Mouse (Mus musculus) neural tube, embryonic 12.5 days (tissue): ENCODE measurements around the gene Mpp3. TPM values are rescaled to one million over a fixed set of nuclear protein-coding genes. Genes with fewer than 3 reads are reported as not detected.

ENCODE experiments used
- ATAC-seq: fragments of 200-750 bp; cut with Nextera tagmentation; 2 replicates; pipeline ENCODE4 v1.8.0; 2017; ENCODE audit warnings: low read depth, mild to moderate bottlenecking, moderate TSS enrichment, moderate library complexity; ENCODE audit not compliant: low FRiP score
- H3K27ac ChIP-seq: fragments of 300-500 bp; sonication (generic); 2 replicates; pipeline ENCODE4 v1.5.1; 2016
- H3K27me3 ChIP-seq: fragments of 300-500 bp; sonication (generic); replicated peaks from 2 replicates; pipeline ENCODE4 v1.6.1; 2016; ENCODE audit warnings: mild to moderate bottlenecking
- H3K36me3 ChIP-seq: fragments of 300-500 bp; sonication (generic); 2 replicates; pipeline ENCODE4 v1.6.1; 2016; ENCODE audit warnings: mild to moderate bottlenecking
- H3K4me1 ChIP-seq: fragments of 300-500 bp; sonication (generic); 2 replicates; pipeline ENCODE4 v1.6.1; 2016
- H3K4me2 ChIP-seq: fragments of 300-500 bp; sonication (generic); replicated peaks from 2 replicates; pipeline ENCODE4 v1.6.1; 2016; ENCODE audit warnings: mild to moderate bottlenecking
- H3K4me3 ChIP-seq: fragments of 300-500 bp; sonication (generic); 2 replicates; pipeline ENCODE4 v1.5.1; 2016
- H3K9ac ChIP-seq: fragments of 300-500 bp; sonication (generic); 2 replicates; pipeline ENCODE4 v1.6.1; 2016; ENCODE audit warnings: mild to moderate bottlenecking
- H3K9me3 ChIP-seq: fragments of 300-500 bp; sonication (generic); 2 replicates; pipeline ENCODE4 v1.6.1; 2016; ENCODE audit warnings: mild to moderate bottlenecking
- WGBS: fragments of 180-500 bp; shearing (Covaris S2); methylation state at CpG from one replicate; pipeline ENCODE4 v1.1.7; 2016; 5-methylcytosine and 5-hydroxymethylcytosine counted together
- polyA plus RNA-seq: library from polyadenylated mRNA; unstranded; fragments of >200 nt; fragmentation: Nextera tagmentation; extraction: Ambion mirVana; gene quantifications from 2 replicates; pipeline ENCODE4 v1.2.1, GENCODE M21; 2016

Gene Mpp3
- polyA plus RNA-seq, 1 experiment from 2014 or later: 45.2 TPM

DNA sequence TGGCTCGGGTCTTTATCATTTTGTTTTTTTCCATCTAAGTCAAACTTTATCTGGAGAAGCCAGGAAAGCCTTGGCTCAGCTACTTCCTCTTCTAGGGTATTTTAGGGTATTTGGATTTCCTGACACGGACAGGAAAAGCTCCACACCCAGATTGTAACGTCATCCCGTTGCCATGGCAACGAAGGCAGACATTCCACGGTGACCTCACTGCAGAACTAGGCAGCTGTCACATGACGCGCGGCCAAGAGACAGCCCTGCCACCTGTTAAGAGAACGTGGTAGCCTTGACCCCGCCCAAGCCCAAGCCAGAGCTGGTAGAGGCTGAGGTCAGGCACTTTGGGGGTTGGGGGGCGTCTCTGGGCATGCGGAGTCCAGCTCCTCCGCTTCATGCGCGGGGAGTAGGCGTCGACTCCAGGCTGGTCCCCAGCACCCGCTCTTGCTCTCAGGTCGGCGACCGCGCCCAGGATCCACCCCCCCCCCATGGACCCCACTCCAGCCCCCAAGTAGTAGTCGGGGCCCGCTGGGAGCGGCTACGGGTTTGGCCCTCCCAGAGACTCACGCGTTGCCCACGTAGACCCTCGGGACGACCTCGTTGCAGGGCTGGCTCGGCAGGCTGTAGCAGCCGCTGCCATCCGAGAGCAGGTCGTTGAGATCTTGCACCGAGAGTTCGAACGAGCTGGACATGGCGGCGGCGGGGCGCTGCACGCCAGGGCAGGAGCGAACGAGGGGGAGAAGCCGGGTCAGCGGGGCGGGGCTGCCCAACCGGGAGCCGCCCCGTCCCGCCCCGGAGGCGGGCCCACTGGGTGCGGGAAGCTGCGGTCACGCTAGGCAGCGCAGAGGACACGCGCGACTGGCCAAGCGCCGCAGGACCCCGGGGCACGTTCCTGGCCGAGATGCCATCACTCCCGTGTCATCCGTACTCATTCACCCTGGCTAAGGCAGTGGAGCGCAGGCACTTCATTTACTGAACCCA lies 43.9 kb downstream of the Mpp3 start, which contains the start of gene Cfap97d1:
TSS of gene Cfap97d1 (plus strand) at position 226 of the 972 bp plus-strand sequence.
- H3K9me3 ChIP-seq: no peaks in the 10 kb centered on the region
- H3K4me2 ChIP-seq: peak within 1 kb of the TSS; percentile 99
- H3K36me3 ChIP-seq: no peaks in the 10 kb centered on the region
- no peaks in the 10 kb centered on the region for H3K27me3 ChIP-seq
- H3K27ac ChIP-seq: no peak within 1 kb of the TSS
- H3K9ac ChIP-seq: peak within 1 kb of the TSS; percentile 69
- peaks cover 12% of the 10 kb centered on the region for H3K4me1 ChIP-seq
- H3K4me3 ChIP-seq: peak within 1 kb of the TSS; percentile 52
- WGBS: 1% methylated on average over 71 of the region's 71 CpGs
- peak; percentile 73 for ATAC-seq

DNA sequence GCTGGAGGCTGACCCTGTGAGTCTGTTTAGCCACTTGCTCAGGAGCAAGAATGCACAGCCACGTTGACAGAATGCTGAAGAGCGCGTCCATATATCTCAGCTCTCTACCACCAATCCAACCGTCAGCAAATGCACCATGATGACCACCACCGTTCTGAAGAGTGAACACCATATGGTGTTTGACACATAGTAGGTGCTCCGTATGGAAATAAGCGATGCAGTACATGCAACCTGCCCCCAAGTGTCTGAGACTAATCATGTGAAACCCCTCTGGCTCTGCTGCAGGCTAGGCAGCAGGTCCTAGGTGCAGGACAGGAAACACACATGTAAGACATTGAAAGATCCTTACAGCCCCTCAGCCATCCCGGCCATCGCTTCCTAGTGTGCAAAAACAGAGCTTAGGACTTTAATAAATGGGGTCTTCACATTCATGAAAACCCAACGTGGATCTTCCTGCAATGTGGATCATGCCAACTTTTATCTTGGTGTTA lies 44.8 kb downstream of the Mpp3 start:
- H3K9me3 ChIP-seq: no peaks in the 10 kb centered on the region
- H3K27ac ChIP-seq: no peak overlapping the region
- no peak overlapping the region for H3K4me3 ChIP-seq
- ATAC-seq: no peak
- H3K27me3 ChIP-seq: no peaks in the 10 kb centered on the region
- no peaks in the 10 kb centered on the region for H3K36me3 ChIP-seq
- peak overlapping the region; percentile 99 for H3K4me2 ChIP-seq
- no peak overlapping the region for H3K9ac ChIP-seq
- 77% methylated on average over 10 of the region's 10 CpGs for WGBS
- peaks cover 12% of the 10 kb centered on the region for H3K4me1 ChIP-seq

DNA sequence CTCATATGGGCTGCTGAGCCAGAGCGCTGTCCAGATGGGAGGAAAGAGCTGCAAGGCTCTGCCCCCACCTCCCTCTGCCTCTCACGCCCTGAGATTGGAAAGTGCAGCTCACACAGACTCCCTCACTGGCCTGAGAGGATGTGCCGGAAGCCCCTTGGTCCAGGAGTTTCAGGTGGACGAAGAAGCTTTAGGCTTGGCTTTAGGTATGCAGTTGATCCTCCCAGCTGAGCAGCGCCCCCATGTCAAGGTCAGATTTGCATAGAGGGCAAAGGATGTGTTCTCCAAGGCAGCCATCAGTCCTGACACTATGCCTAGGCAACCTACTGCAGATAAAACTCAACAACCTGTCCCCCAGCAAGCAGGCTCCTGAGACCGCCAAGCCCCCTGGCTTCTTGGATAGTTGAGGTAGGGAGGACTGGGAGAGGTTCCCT lies 45.3 kb downstream of the Mpp3 start:
- Histone ChIP-seq H3K4me3 (no peak overlapping the region), H3K27ac (no peak overlapping the region), H3K4me2 (peak overlapping the region; percentile 99), H3K36me3 (no peaks in the 10 kb centered on the region), H3K9ac (peak overlapping the region; percentile 3; the same call in 1 of the 2 replicates), H3K9me3 (no peaks in the 10 kb centered on the region), H3K27me3 (no peaks in the 10 kb centered on the region), H3K4me1 (peaks cover 14% of the 10 kb centered on the region)
- ATAC-seq: no peak
- 70% methylated on average over 6 of the region's 6 CpGs for WGBS

DNA sequence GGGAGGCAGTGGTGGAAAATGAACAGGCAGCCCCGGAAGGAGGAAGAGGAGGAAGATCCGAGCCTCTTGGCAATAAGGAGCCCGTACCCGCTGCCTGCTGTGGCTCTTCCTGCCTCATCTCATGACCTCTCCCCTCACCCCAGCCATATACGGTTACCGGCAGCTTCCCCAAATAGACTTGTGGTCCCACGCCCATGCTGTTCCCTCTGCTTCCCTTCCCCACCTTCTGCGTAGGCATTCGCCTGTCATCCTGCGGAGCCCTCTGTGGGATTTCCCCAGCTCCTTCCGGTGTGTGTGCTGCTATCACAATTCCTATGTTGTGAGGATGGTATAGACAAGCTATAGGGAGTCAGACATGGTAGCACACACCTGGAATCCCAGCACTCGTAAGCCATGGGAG lies 46.4 kb downstream of the Mpp3 start:
- no peaks in the 10 kb centered on the region for H3K36me3 ChIP-seq
- no peaks in the 10 kb centered on the region for H3K9me3 ChIP-seq
- no peak overlapping the region for H3K27ac ChIP-seq
- no peaks in the 10 kb centered on the region for H3K27me3 ChIP-seq
- H3K9ac ChIP-seq: no peak overlapping the region
- ATAC-seq: no peak
- H3K4me2 ChIP-seq: no peak overlapping the region
- peaks cover 16% of the 10 kb centered on the region for H3K4me1 ChIP-seq
- WGBS: 82% methylated on average over 12 of the region's 12 CpGs
- no peak overlapping the region for H3K4me3 ChIP-seq

DNA sequence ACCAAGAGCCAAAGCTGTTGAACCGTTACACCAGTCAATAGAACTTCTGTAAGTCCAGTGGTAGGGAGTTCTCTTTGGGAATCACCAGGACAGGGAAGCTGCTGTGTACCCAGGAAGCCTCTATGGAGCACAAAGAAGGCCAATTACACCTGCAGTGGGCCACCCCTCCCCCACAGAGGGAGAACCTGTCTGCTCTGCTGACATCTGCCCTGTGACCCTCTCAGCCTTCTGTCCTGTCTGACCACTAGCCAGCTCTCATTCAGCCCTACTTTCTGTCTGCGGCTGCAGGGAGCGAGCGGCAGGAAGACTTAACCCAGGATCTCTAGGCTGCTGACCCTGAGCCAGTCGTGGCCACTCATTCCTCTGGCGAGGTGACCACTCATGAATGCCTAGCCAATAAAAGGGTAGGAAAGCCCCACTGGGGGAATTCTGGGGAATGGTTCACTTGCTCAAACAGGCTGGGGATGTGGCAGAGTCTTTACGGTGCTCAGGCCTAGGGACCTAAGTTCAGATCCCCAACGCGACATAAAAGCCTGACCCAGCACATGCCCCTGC lies 47.6 kb downstream of the Mpp3 start:
- no peak overlapping the region for H3K4me3 ChIP-seq
- H3K27me3 ChIP-seq: no peaks in the 10 kb centered on the region
- H3K36me3 ChIP-seq: no peaks in the 10 kb centered on the region
- ATAC-seq: no peak
- no peak overlapping the region for H3K4me2 ChIP-seq
- no peaks in the 10 kb centered on the region for H3K9me3 ChIP-seq
- H3K9ac ChIP-seq: no peak overlapping the region
- H3K27ac ChIP-seq: no peak overlapping the region
- H3K4me1 ChIP-seq: peaks cover 16% of the 10 kb centered on the region
- 76% methylated on average over 9 of the region's 9 CpGs for WGBS

DNA sequence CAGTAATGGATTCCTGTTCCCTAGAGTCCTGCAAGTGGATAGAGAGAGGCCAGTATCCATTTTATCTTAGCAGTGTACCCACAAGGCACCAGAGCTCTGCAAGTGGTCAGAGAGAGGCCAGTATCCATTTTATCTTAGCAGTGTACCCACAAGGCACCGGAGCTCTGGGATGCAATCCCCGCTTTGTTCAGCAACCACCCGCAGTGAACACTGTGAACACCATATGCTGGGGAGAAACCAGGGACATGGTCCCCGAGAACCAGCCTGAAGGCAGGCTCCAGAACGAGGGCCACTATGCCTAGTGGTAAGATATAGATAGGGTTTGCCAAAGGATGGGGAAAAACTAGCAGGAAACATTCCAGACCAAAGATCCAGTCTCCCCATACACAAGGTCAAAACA lies 49.1 kb downstream of the Mpp3 start:
- H3K9me3 ChIP-seq: no peaks in the 10 kb centered on the region
- no peak for ATAC-seq
- no peak overlapping the region for H3K4me2 ChIP-seq
- H3K36me3 ChIP-seq: no peaks in the 10 kb centered on the region
- H3K27ac ChIP-seq: no peak overlapping the region
- H3K4me3 ChIP-seq: no peak overlapping the region
- H3K9ac ChIP-seq: no peak overlapping the region
- H3K4me1 ChIP-seq: peaks cover 6% of the 10 kb centered on the region
- no peaks in the 10 kb centered on the region for H3K27me3 ChIP-seq
- WGBS: 88% methylated on average over 5 of the region's 5 CpGs

DNA sequence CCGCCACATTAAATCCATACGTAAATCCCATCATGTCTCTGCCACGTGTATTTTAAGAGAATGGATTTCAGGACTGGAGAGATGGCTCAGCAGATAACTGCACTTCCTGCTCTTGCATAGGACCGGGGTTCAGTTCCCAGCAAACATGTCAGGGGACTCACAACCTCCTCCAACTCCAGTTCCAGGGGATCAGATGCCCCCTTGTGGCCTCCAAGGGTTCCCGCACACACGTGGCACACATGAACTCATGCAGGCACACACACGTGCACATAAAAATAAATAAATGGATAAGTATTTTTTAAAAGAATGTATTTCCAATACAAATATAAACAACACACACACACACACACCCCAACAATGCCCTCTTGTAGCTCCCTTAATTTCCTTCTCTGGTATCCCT lies 51.3 kb downstream of the Mpp3 start:
- Histone ChIP-seq H3K9me3 (no peaks in the 10 kb centered on the region), H3K9ac (no peak overlapping the region), H3K4me2 (no peak overlapping the region), H3K4me3 (no peak overlapping the region), H3K36me3 (no peaks in the 10 kb centered on the region), H3K4me1 (peaks cover 3% of the 10 kb centered on the region; the same call in 1 of the 2 replicates), H3K27ac (no peak overlapping the region), H3K27me3 (no peaks in the 10 kb centered on the region)
- ATAC-seq: no peak
- WGBS: 96% methylated on average over 7 of the region's 7 CpGs

DNA sequence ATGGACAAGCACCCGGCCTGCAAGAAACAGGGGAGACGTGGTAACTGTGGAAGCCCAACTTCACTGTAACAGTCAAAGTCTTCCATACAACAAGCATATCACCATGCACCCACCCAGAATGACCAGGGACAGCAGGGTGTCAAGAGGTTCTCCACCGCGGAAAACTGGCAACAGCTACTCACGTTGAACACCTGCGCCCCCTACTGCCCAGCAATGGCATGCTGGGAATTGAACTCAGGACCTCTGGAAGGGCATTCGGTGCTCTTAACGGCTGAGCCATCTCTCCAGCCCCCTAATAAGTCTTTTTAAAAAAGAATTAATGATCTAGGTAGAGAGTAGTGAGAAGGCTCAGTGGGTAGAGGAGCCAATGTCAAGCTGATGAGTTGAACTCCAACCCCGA lies 53.3 kb downstream of the Mpp3 start:
- Histone ChIP-seq H3K4me3 (no peak overlapping the region), H3K4me2 (no peak overlapping the region), H3K9ac (no peak overlapping the region), H3K36me3 (no peaks in the 10 kb centered on the region), H3K27me3 (no peaks in the 10 kb centered on the region), H3K27ac (no peak overlapping the region), H3K9me3 (no peaks in the 10 kb centered on the region), H3K4me1 (peaks cover 3% of the 10 kb centered on the region; the same call in 1 of the 2 replicates)
- 54% methylated on average over 9 of the region's 9 CpGs for WGBS
- no peak for ATAC-seq

DNA sequence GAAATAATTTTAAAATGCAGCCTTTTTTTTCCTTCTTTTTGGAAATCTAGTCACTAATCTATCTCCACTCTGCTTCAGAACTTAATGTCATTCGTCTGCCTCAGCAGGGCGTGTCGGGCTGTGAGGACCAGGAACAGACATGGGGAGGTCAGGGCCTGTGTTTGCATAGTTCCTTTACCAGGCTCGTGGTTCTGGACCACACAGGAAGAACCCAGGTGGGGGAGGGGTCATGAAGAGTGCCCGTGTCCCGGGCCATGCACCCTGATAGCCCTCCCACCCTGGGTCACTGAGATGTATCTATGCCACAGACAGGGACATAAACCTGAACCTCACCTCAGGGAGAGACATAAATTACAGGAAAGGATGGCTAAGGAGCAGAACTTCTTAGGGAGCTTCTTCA lies 54.1 kb downstream of the Mpp3 start:
- H3K36me3 ChIP-seq: no peaks in the 10 kb centered on the region
- no peak for ATAC-seq
- no peaks in the 10 kb centered on the region for H3K9me3 ChIP-seq
- no peaks in the 10 kb centered on the region for H3K27me3 ChIP-seq
- 49% methylated on average over 6 of the region's 6 CpGs for WGBS
- H3K9ac ChIP-seq: no peak overlapping the region
- no peak overlapping the region for H3K27ac ChIP-seq
- H3K4me2 ChIP-seq: no peak overlapping the region
- no peak overlapping the region for H3K4me3 ChIP-seq
- peaks cover 3% of the 10 kb centered on the region; the same call in 1 of the 2 replicates for H3K4me1 ChIP-seq

DNA sequence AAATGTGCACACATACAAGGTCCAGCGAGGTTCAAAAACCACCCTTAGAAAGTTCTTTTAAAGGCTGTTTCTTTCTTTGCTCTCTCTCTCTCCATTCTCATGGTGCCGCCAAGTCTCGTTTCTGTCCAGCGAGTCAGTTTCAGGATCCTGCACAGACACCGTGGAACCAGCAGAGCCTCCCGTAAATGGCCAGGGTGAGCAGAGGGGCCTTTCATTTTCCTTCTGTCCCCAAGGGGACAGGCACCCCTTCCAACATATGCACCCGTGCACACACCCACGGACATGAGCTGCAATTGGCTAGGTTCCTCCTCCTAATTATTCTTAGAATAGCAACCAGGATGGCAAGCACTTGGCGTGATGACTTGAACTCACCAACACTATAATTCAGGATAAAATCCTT lies 54.8 kb downstream of the Mpp3 start:
- H3K27ac ChIP-seq: no peak overlapping the region
- H3K4me1 ChIP-seq: peaks cover 5% of the 10 kb centered on the region
- WGBS: 76% methylated on average over 9 of the region's 9 CpGs
- H3K27me3 ChIP-seq: no peaks in the 10 kb centered on the region
- no peak overlapping the region for H3K9ac ChIP-seq
- no peak for ATAC-seq
- H3K9me3 ChIP-seq: no peaks in the 10 kb centered on the region
- H3K4me2 ChIP-seq: no peak overlapping the region
- H3K36me3 ChIP-seq: no peaks in the 10 kb centered on the region
- H3K4me3 ChIP-seq: no peak overlapping the region

DNA sequence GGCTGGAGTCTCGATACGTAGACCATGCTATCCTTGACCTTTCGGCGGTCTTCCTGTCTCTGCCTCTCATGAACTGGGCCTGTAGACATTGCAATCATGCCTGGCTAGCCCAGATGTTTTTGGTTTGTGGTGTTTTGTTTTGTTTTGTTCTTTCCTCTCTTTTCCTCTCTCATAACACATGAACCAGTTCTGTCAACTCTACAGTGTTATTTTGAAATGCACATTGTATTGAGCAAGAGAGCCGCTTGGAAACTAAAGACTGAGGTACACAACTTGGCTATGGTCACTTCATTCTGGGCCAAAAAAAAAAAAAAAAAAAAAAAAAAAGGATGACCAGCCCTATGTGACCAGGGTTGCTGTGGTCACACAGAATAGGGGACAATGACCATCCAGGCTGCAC lies 55.6 kb downstream of the Mpp3 start:
- 96% methylated on average over 5 of the region's 5 CpGs for WGBS
- H3K27me3 ChIP-seq: peaks cover 5% of the 10 kb centered on the region; the same call in 1 of the 2 replicates

DNA sequence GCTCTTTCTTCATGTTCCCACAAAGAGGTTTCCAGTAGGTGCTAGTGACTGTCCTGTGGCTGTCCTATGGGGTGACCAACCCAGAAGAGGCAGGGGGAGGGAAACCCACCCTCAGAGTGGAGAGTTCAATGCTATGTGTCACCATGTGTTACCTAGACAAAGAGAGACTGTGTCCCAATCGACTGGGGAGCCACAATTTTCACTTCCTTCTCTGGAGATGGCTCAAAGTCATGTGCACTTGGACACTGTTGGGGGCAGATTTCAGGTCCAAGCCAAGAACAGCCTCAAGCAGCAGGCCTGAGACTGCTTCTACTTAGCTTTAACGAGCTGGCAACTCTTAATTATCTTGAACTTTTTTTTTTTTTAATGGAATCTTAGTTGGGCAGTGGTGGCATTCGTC lies 56.2 kb downstream of the Mpp3 start:
- H3K9me3 ChIP-seq: no peaks in the 10 kb centered on the region
- WGBS: 80% methylated on average over 3 of the region's 3 CpGs
- H3K4me1 ChIP-seq: peaks cover 11% of the 10 kb centered on the region
- ATAC-seq: no peak
- H3K9ac ChIP-seq: no peak overlapping the region
- no peak overlapping the region for H3K27ac ChIP-seq
- H3K36me3 ChIP-seq: no peaks in the 10 kb centered on the region
- peaks cover 9% of the 10 kb centered on the region; the same call in 1 of the 2 replicates for H3K27me3 ChIP-seq
- H3K4me3 ChIP-seq: no peak overlapping the region
- H3K4me2 ChIP-seq: no peak overlapping the region

More for the DNA sequence above, 55.6 kb downstream of the Mpp3 start:
- H3K4me1 ChIP-seq: peaks cover 6% of the 10 kb centered on the region
- H3K4me2 ChIP-seq: no peak overlapping the region
- no peak overlapping the region for H3K9ac ChIP-seq
- no peak for ATAC-seq
- no peaks in the 10 kb centered on the region for H3K36me3 ChIP-seq
- no peaks in the 10 kb centered on the region for H3K9me3 ChIP-seq
- no peak overlapping the region for H3K4me3 ChIP-seq
- no peak overlapping the region for H3K27ac ChIP-seq
